ENCODE assay signal across 25 mouse cellular contexts in genomic region chr9:118498061-118498460, GRCm38 (mm10). TPM values are rescaled to one million over a fixed set of nuclear protein-coding genes. Genes with fewer than 3 reads are reported as not detected.
"Had no signal": no experiment of that assay in that cellular context is flagged by ENCODE, and none has a peak within 500 bp of the region (broad histone marks: within the 10 kb centered on the region; RNA-seq: fewer than 3 reads in every experiment).

No protein-coding gene starts in this region.

- DNase-seq: gastrocnemius, adult 2 months; gastrocnemius, postnatal 10 days; gastrocnemius, postnatal 25 days; heart, adult 2 months; heart, postnatal 4 days; kidney, adult 18-20 months; kidney, adult 8-10 months; kidney, postnatal 10 days; kidney, postnatal 25 days; kidney, postnatal 4 days; liver; liver, embryonic 13.5 days had no signal

- H3K36me3 ChIP-seq: heart, embryonic 13.5 days; heart, embryonic 15.5 days; hindbrain, embryonic 10.5 days; hindbrain, embryonic 12.5 days; intestine, embryonic 15.5 days; limb, embryonic 10.5 days; limb, embryonic 12.5 days; liver, embryonic 13.5 days; liver, embryonic 15.5 days had no signal

- H3K4me3 ChIP-seq: gastrocnemius, adult 2 months; heart, adult 2 months; heart, embryonic 13.5 days; heart, embryonic 15.5 days; hindbrain, embryonic 10.5 days; hindbrain, embryonic 12.5 days; intestine, embryonic 15.5 days; layer of hippocampus, adult 2 months; left cerebral cortex, adult 2 months; limb, embryonic 10.5 days; limb, embryonic 12.5 days; liver, embryonic 13.5 days; liver, embryonic 15.5 days had no signal

- H3K4me1 ChIP-seq: heart, embryonic 13.5 days; heart, embryonic 15.5 days; hindbrain, embryonic 10.5 days; hindbrain, embryonic 12.5 days; intestine, embryonic 15.5 days; limb, embryonic 10.5 days; limb, embryonic 12.5 days had no signal

- H3K9me3 ChIP-seq: heart, embryonic 15.5 days; hindbrain, embryonic 10.5 days; hindbrain, embryonic 12.5 days; intestine, embryonic 15.5 days; limb, embryonic 10.5 days; liver, embryonic 13.5 days had no signal

- H3K27me3 ChIP-seq: heart, embryonic 13.5 days; heart, embryonic 15.5 days; hindbrain, embryonic 12.5 days; intestine, embryonic 15.5 days; limb, embryonic 12.5 days; liver, embryonic 15.5 days had no signal

RNA-seq across cellular contexts. Expression of gene Eomes, which starts 20.0 kb away (rescaled TPM):
- total RNA-seq: gastrocnemius, adult 2 months; gastrocnemius, postnatal 10 days; gastrocnemius, postnatal 25 days; gastrocnemius, postnatal 4 days; granulocyte monocyte progenitor cell, adult 5-6 weeks; heart, postnatal 25 days; heart, postnatal 4 days had no signal
